Mouse (Mus musculus) stomach, embryonic 15.5 days (tissue): ENCODE measurements around the gene Mfap4. TPM values are rescaled to one million over a fixed set of nuclear protein-coding genes. Genes with fewer than 3 reads are reported as not detected.
A peak's percentile ranks its signal among the peaks of the same experiment; 100 is the strongest.

Source experiments
- ATAC-seq: fragments of 200-750 bp; cut with Nextera tagmentation; 2 replicates; pipeline ENCODE4 v1.8.0; 2017; ENCODE audit warnings: low read depth, moderate number of reproducible peaks, moderate TSS enrichment; ENCODE audit not compliant: insufficient read depth, low FRiP score
- H3K27ac ChIP-seq: fragments of 300-500 bp; sonication (generic); 2 replicates; pipeline ENCODE4 v1.5.1; 2015; ENCODE audit warnings: mild to moderate bottlenecking, inconsistent platforms
- H3K27me3 ChIP-seq: fragments of 300-500 bp; sonication (generic); replicated peaks from 2 replicates; pipeline ENCODE4 v1.6.1; 2015; ENCODE audit warnings: inconsistent platforms
- H3K36me3 ChIP-seq: fragments of 300-500 bp; sonication (generic); 2 replicates; pipeline ENCODE4 v1.6.1; 2015; ENCODE audit warnings: inconsistent platforms
- H3K4me1 ChIP-seq: fragments of 300-500 bp; sonication (generic); 2 replicates; pipeline ENCODE4 v1.6.1; 2015; ENCODE audit warnings: inconsistent platforms
- H3K4me2 ChIP-seq: fragments of 300-500 bp; sonication (generic); 2 replicates; pipeline ENCODE4 v1.6.1; 2015; ENCODE audit warnings: mild to moderate bottlenecking, inconsistent platforms
- H3K4me3 ChIP-seq: fragments of 300-500 bp; sonication (generic); replicated peaks from 2 replicates; pipeline ENCODE4 v1.5.1; 2015; ENCODE audit warnings: inconsistent platforms
- H3K9ac ChIP-seq: fragments of 300-500 bp; sonication (generic); 2 replicates; pipeline ENCODE4 v1.6.1; 2015; ENCODE audit warnings: inconsistent platforms
- H3K9me3 ChIP-seq: fragments of 300-500 bp; sonication (generic); 2 replicates; pipeline ENCODE4 v1.6.1; 2016; ENCODE audit warnings: inconsistent platforms
- WGBS: fragments of 180-500 bp; shearing (Covaris S2); methylation state at CpG from one replicate; pipeline ENCODE4 v1.1.7; 2015; 5-methylcytosine and 5-hydroxymethylcytosine counted together
- polyA plus RNA-seq: library from polyadenylated mRNA; unstranded; fragments of >200 nt; fragmentation: Nextera tagmentation; extraction: Ambion mirVana; gene quantifications from 2 replicates; pipeline ENCODE4 v1.2.1, GENCODE M21; 2015

Gene Mfap4
- polyA plus RNA-seq, 1 experiment from 2014 or later = 316 TPM

DNA sequence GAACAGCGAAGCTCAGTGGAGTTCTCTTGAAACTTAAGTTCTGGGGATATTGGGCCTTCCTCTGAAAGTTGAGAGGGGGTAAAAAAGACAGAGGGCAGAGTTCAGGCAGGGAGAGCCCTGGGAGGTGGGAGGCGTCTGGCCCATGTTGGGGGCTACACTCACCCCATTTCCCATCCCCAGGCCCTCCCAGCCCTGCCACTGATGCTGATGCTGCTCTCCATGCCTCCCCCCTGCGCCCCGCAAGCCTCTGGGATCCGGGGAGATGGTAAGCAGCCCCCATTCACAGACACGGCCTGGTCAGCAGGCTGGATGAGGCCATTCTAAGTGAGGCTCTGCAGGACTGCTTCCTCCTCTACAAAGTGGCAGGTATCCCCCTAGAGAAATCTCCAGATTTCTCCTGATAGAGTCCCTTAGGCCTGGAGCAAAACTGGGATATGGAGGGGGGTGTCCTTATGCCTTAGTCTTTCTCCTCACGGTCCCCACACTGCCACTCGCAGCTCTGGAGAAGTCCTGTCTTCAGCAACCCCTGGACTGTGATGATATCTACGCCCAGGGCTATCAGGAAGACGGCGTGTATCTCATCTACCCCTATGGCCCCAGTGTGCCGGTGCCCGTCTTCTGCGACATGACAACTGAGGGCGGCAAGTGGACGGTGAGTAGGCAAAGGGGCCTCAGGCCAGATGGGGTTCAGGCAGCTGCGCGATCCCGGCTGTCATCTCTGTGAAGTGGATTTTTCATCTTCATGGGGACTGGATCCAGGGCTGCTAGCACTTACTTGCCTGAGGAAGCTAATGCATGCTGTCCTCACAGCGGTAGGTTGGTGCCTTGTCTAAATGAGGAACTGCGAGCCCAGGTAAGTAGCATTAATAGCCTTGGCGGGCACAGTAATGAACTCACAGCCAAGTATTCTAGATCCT is 568 bp downstream of the Mfap4 start:
- WGBS = 42% methylated on average over 22 of the region's 22 CpGs
- H3K4me3 ChIP-seq = peak overlapping the region; percentile 45
- ATAC-seq = no peak

DNA sequence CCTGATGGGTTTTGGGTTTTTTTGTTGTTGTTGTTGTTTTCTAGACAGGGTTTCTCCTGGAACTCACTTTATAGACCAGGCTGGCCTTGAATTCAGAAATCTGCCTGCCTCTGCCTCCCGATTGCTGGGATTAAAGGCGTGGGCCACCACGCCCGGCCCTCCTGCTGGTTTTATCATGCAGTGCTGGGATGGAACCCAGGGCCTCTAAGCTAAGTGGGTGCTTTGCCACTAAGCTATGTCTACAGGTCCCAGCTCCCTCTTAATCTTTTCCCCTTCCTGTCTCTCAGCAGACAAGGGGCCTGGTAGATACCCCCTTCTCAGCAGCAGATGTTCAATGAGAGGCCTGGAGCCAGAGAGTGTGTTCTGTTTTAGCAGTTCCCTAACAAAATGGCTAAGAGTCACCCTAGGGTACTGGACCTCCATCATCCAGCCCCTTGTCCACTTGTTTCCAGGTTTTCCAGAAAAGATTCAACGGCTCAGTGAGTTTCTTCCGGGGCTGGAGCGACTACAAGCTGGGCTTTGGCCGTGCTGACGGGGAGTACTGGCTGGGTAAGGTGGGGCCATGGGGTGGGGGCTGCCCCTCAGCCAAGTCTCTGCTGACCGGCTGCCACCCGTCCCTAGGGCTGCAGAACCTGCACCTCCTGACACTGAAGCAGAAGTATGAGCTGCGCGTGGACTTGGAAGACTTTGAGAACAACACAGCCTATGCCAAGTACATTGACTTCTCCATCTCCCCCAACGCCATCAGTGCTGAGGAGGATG is 1.4 kb downstream of the Mfap4 start:
- Histone ChIP-seq H3K4me1 (peaks cover 42% of the 10 kb centered on the region), H3K27me3 (no peaks in the 10 kb centered on the region), H3K9ac (0 out of 2 replicates have a peak overlapping the region, but pooled peaks have one; percentile 16), H3K4me3 (peak overlapping the region; percentile 45), H3K36me3 (peaks cover 38% of the 10 kb centered on the region), H3K27ac (peak overlapping the region; percentile 97), H3K9me3 (no peaks in the 10 kb centered on the region), H3K4me2 (peak overlapping the region; percentile 57)
- no peak for ATAC-seq
- 75% methylated on average over 14 of the region's 14 CpGs for WGBS

More for the DNA sequence above, 568 bp downstream of the Mfap4 start:
- Histone ChIP-seq H3K4me1 (peaks cover 42% of the 10 kb centered on the region), H3K9me3 (no peaks in the 10 kb centered on the region), H3K27me3 (no peaks in the 10 kb centered on the region), H3K9ac (peak overlapping the region; percentile 29), H3K4me2 (peak overlapping the region; percentile 57), H3K36me3 (peaks cover 29% of the 10 kb centered on the region; the same call in 1 of the 2 replicates), H3K27ac (peak overlapping the region; percentile 97)

DNA sequence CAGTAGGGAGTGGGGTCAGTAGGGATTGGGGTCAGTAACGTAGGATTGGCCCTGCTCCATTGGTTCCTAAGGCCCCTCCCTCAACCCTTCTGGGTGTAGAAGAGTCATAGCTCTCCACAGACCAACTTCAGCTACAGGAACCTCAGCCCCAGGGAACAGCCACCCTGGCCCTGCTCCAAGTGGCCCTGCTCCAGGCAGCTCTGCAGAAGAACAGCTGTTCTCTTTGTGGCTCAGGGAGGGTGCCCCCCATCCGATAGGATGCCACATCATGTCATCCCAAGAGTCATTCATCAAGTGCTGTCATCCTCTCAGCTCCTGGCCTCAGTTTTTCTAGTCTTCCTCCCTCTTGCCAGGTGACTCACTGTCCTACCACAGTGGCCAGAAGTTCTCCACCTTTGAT is 2.2 kb downstream of the Mfap4 start:
- H3K4me3 ChIP-seq = peak overlapping the region; percentile 45; the same call in 1 of the 2 replicates
- H3K4me2 ChIP-seq = peak overlapping the region; percentile 57
- no peaks in the 10 kb centered on the region for H3K9me3 ChIP-seq
- H3K4me1 ChIP-seq = peaks cover 39% of the 10 kb centered on the region
- H3K27ac ChIP-seq = peak overlapping the region; percentile 97
- 40% methylated on average over 2 of the region's 2 CpGs for WGBS
- ATAC-seq = no peak; the same call in 1 of the 2 replicates
- no peak overlapping the region for H3K9ac ChIP-seq
- H3K36me3 ChIP-seq = peaks cover 38% of the 10 kb centered on the region
- H3K27me3 ChIP-seq = no peaks in the 10 kb centered on the region

DNA sequence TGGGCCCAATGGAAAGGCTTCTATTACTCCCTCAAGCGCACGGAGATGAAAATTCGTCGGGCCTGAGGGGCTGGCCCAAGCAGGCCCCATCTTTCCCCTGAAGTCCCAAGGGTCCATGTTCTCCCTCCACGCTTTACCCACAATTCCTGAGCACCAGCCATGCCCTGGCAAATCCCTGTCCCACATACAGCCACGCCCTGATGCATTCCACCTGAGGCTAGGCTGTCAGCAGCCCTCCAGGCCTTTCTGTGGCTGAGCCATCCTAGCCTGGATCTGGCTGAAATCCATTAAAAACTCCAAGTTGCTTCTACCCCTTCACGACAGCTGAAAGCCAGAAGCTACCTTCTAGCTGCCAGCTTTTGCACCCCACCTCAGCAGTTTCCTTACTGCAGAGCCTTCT is 2.7 kb downstream of the Mfap4 start:
- H3K4me2 ChIP-seq = peak overlapping the region; percentile 57
- peaks cover 45% of the 10 kb centered on the region for H3K4me1 ChIP-seq
- H3K36me3 ChIP-seq = peaks cover 38% of the 10 kb centered on the region
- H3K27me3 ChIP-seq = no peaks in the 10 kb centered on the region
- no peak overlapping the region for H3K9ac ChIP-seq
- no peak overlapping the region for H3K4me3 ChIP-seq
- peak overlapping the region; percentile 97 for H3K27ac ChIP-seq
- ATAC-seq = no peak
- 86% methylated on average over 7 of the region's 7 CpGs for WGBS
- no peaks in the 10 kb centered on the region for H3K9me3 ChIP-seq

DNA sequence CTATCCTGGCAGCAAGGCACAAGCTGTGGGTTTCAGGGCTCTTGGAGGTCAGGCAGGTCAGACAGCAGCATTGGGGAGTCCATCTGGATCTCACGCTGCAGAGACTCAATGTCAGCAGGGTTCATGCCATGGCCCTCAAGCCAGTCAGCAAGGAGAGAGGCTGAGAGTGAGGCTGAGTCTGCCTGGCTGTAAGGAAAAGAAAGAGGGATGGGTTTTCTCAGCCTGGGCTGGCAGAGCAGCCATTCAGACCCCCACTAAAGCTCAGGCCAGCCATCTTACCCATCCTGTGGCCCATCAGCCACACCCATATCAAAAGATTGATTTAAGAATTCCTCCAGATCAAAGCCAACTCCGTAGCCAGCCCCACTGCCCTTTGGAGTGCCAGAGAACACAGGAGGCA is 3.9 kb downstream of the Mfap4 start:
- Histone ChIP-seq H3K4me2 (no peak overlapping the region), H3K9me3 (no peaks in the 10 kb centered on the region), H3K4me3 (no peak overlapping the region), H3K36me3 (peaks cover 38% of the 10 kb centered on the region), H3K9ac (no peak overlapping the region), H3K27me3 (no peaks in the 10 kb centered on the region), H3K4me1 (peaks cover 39% of the 10 kb centered on the region), H3K27ac (no peak overlapping the region)
- WGBS = 84% methylated on average over 2 of the region's 2 CpGs
- no peak for ATAC-seq

DNA sequence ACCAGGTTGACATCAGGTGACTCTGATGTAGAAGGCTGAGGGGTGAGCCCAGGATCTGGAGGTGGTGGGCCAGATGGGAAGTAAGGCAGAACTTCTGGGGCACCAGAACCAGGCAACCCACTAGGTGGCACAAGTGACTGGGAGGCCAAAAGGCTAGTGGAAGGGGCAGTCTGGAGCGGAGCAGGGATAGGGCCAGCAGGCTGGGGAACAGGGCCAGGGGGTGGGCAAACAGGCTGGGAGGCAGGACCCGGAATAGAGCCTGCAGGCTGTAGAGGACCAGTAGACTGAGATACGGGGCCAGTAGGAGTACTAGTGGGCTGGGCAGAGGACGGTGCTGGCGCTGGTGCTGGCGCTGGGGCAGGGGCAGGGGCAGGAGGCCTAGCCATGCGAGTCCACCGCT is 4.6 kb downstream of the Mfap4 start:
- Histone ChIP-seq H3K27me3 (no peaks in the 10 kb centered on the region), H3K4me3 (no peak overlapping the region), H3K4me2 (no peak overlapping the region), H3K9ac (no peak overlapping the region), H3K9me3 (no peaks in the 10 kb centered on the region), H3K27ac (no peak overlapping the region), H3K4me1 (peaks cover 31% of the 10 kb centered on the region), H3K36me3 (peaks cover 38% of the 10 kb centered on the region)
- no peak for ATAC-seq
- 94% methylated on average over 8 of the region's 8 CpGs for WGBS

DNA sequence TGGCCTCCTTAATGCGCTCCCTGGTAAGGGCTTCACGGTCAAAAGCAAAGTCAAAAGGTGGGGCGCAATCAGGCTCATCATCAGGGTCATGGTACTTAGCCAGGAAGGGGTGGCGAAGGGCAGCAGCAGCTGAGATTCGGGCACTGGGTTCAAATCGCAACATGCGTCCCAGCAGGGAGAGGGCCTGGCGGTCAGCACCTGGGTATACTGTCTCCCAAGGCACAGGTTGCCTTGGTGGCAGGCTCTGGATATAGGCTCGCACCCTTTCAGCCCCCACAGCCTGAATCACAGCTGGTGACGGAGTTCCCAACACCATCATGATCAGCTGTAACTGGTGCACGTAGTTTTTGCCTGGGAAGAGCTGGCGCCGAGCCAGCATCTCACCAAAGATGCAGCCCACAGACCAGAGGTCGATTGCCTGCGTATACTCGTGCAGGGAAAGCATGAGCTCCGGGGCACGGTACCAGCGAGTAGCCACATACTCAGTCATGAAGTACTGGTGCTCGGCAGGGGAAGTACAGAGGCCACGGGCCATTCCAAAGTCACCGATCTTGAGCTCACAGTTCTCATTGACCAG is 5.8 kb downstream of the Mfap4 start:
- peaks cover 38% of the 10 kb centered on the region for H3K36me3 ChIP-seq
- no peaks in the 10 kb centered on the region for H3K27me3 ChIP-seq
- H3K9me3 ChIP-seq = no peaks in the 10 kb centered on the region
- H3K27ac ChIP-seq = no peak overlapping the region
- H3K4me1 ChIP-seq = peaks cover 30% of the 10 kb centered on the region
- H3K9ac ChIP-seq = no peak overlapping the region
- no peak for ATAC-seq
- 85% methylated on average over 22 of the region's 22 CpGs for WGBS
- no peak overlapping the region for H3K4me3 ChIP-seq
- no peak overlapping the region for H3K4me2 ChIP-seq

DNA sequence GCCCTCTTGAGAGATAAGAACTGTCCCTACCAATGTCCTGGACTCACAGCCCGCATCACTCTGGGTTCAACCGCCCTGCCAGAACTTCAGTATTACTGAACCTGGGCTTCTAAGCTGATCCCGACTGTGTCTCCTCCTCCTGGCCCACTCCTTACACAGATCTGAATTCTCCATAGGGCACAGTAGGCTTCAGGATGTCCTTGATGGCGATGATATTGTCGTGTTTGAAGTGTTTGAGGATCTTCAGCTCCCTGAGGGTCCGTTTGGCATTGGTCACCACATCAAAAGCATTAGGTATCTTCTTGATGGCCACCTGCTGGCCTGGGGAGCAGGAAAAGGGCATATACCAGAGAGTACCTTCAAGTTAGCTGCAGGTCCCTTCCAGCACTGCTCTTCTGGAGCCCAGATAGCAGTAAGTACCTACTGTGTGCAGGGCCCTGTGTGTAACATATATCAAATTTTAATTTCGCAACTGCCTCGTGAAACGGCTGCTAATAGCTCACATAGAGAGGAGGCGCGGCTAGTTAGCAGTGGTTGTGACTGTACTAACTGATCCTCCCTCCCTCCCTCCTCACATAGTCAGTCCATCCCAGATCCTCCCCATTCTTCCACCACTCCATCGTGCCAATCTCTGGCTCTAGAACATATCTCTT is 7.6 kb downstream of the Mfap4 start:
- Histone ChIP-seq H3K4me3 (peak overlapping the region; percentile 57), H3K9ac (peak overlapping the region; percentile 47), H3K27ac (no peak overlapping the region), H3K4me1 (peaks cover 25% of the 10 kb centered on the region; the same call in 1 of the 2 replicates), H3K9me3 (no peaks in the 10 kb centered on the region), H3K27me3 (no peaks in the 10 kb centered on the region), H3K36me3 (peaks cover 33% of the 10 kb centered on the region), H3K4me2 (peak overlapping the region; percentile 62)
- no peak for ATAC-seq
- WGBS = 63% methylated on average over 12 of the region's 12 CpGs

DNA sequence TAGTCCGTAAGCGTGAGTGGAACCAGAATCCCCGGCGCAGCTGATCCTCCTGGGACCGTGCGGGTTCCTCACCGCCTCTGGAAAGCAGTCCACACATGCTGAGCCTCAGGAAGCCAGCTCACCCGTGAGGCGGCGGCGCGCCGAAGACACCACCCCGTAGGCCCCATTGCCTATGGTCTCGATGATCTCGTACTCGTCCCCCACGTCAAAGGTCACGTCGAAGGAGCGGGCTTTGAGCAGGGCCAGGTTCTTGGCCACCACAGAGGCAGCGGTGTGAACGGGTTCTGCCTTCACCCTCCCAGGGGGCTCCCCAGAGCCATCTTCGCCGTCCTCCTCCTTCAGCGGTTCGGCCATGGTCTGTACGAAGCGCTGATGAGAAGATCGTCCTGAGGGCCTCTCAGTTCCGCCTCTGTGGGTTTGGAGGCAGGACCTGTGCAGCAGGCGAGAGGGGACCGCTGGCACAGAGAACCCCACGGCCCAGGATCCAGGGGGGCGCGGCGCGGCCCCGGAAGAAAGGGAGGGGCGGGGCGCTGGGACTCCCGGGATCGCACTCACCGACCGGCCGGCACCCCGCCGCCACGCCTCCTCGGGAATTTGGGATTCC is 8.4 kb downstream of the Mfap4 start:
- ATAC-seq = peak; percentile 58
- peak overlapping the region; percentile 47 for H3K9ac ChIP-seq
- peak overlapping the region; percentile 86 for H3K27ac ChIP-seq
- 1% methylated on average over 50 of the region's 50 CpGs for WGBS
- peaks cover 17% of the 10 kb centered on the region; the same call in 1 of the 2 replicates for H3K4me1 ChIP-seq
- H3K9me3 ChIP-seq = no peaks in the 10 kb centered on the region
- H3K4me2 ChIP-seq = peak overlapping the region; percentile 62
- H3K4me3 ChIP-seq = peak overlapping the region; percentile 57
- H3K27me3 ChIP-seq = no peaks in the 10 kb centered on the region
- H3K36me3 ChIP-seq = peaks cover 25% of the 10 kb centered on the region

DNA sequence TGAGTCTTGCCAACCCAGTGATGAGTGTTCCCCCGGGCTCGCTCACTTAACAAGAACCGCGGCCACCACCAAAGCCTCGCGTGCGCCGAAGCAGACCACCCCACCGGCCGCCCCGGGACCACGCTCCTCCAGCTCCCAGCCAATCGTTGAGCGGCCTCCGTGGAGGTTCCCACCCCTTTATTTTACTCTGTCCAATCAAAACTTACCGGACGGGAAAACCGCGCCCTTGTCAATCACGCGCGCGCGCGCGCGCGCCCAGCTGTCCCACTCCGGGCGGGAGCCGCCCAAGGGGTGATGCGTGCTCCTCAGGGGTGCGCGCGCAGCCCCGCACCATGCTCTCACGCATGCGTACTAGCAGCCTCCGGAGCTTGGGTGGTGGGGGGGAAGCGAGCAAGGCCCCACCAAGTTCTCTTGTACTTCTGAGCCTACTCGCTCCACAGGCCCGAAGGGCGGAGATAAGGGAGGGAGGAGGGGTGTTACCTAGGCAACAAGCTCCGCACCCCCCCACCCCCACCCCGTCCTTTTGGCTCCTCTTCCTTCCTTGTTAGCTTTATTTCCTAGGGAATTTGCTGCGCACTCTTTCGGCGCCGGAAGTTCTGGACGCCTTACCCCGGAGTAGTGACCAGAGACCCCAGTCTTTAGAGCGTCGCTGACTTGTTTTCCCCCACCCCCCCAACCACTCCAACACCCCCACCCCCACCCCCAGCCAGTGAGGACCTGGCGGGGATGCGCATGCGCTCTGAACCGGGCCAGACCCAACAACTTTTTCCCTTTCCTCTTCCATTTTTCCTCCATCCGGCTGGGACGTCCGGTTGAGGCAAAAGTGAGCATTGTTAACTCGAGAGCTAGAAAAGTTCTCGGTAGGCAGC is 9.1 kb downstream of the Mfap4 start, which contains the start of gene Mapk7:
Gene Mapk7 (minus strand): TSS at position 278 of the 869 bp plus-strand sequence.
- H3K27ac ChIP-seq = peak within 1 kb of the TSS; percentile 86
- no peaks in the 10 kb centered on the region for H3K27me3 ChIP-seq
- H3K9me3 ChIP-seq = no peaks in the 10 kb centered on the region
- WGBS = under 1% methylated on average over 59 of the region's 62 CpGs
- H3K4me2 ChIP-seq = peak within 1 kb of the TSS; percentile 62
- H3K4me1 ChIP-seq = peaks cover 12% of the 10 kb centered on the region; the same call in 1 of the 2 replicates
- peak within 1 kb of the TSS; percentile 57 for H3K4me3 ChIP-seq
- H3K36me3 ChIP-seq = peaks cover 20% of the 10 kb centered on the region
- peak; percentile 91 for ATAC-seq
- peak within 1 kb of the TSS; percentile 47 for H3K9ac ChIP-seq
